8 mouse cellular contexts compared by ENCODE assay signal in the genomic region with DNA sequence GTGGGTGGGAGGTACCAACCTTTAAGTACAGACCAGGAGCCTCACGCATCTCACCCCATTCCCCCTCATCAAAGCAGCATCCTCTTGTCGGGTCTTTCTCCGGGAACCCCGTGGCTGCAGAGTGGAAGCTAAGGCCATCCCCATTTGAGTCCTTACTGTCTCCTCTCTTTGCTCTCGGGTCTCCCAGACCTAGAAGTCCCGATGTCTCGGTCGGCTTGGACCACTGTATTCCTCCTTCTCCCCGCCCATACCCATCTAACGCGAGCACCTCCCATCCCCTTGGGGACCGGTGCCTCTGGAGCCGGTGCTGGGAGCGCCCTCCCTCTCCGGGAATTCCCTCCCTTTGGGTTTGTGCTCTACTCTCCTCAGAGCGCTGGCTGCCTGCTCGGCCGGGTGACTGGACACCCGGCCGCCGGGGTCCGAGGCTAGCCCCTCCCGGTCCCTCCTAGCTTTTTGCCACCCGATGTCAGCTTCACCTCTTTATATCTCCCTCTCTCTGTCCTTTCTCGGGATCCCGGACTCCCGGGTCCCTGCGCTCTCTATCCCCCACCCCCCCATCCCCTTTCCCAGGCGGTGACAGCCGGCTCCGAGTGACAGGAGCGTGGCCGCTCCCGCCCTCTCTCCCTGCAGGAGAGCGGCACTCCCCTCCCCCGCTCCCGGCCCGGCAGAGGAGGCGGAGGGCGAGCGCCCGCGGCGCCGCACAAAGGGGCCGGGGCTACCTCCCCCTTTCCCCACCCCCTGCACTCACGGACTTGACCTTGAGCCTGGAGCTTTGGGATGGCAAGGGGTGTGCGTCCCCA. TPM values are rescaled to one million over a fixed set of nuclear protein-coding genes. Genes with fewer than 3 reads are reported as not detected.
DNase-seq lines count a peak whose midpoint lies in the region; ATAC-seq and TF ChIP-seq lines count a peak whose summit lies in the region.

No protein-coding gene starts in this region.

- TF ChIP-seq POLR2A in CH12.LX (IDR thresholded peaks at IDR 0.05; ENCODE audit: low read depth, low read length): no peak
- no peak for TF ChIP-seq POLR2A in small intestine, adult 2 months (IDR thresholded peaks at IDR 0.05; ENCODE audit: low read depth, low read length)

- H3K36me3 ChIP-seq in heart, embryonic 13.5 days: no peaks in the 10 kb centered on the region
- H3K36me3 ChIP-seq in CH12.LX (replicated peaks in 1 of 2; ENCODE audit: control insufficient read depth in 1 of 2, insufficient read depth in 1 of 2, low read length in 1 of 2): no peaks in the 10 kb centered on the region
- no peaks in the 10 kb centered on the region for H3K36me3 ChIP-seq in embryonic facial prominence, embryonic 11.5 days (replicated peaks; ENCODE audit: control insufficient read depth, insufficient read depth, low read depth, low read length)
- H3K36me3 ChIP-seq in limb, embryonic 12.5 days: no peaks in the 10 kb centered on the region
- H3K36me3 ChIP-seq in small intestine, adult 2 months (ENCODE audit: control insufficient read depth, insufficient read depth, low read length): no peaks in the 10 kb centered on the region

- H3K9ac ChIP-seq in heart, embryonic 13.5 days: peak overlapping the region; percentile 78
- H3K9ac ChIP-seq in CH12.LX (ENCODE audit: insufficient read depth, low read depth): no peak overlapping the region
- H3K9ac ChIP-seq in embryonic facial prominence, embryonic 11.5 days (replicated peaks; ENCODE audit: low read length): peak overlapping the region; percentile 63
- H3K9ac ChIP-seq in limb, embryonic 12.5 days (replicated peaks): peak overlapping the region; percentile 71

- no peaks in the 10 kb centered on the region for H3K9me3 ChIP-seq in heart, embryonic 13.5 days
- peaks cover 6% of the 10 kb centered on the region for H3K9me3 ChIP-seq in CH12.LX (replicated peaks; ENCODE audit: low read length)
- no peaks in the 10 kb centered on the region for H3K9me3 ChIP-seq in embryonic facial prominence, embryonic 11.5 days (replicated peaks; ENCODE audit: control insufficient read depth, low read length)
- H3K9me3 ChIP-seq in limb, embryonic 12.5 days: no peaks in the 10 kb centered on the region

- in situ Hi-C loops in CH12.LX (cut with MboI; ENCODE audit: low pct_ligation_motif_present, low pct_unique_long_range_greater_than_20kb, low sequenced_read_pairs): no loop called here

- peak overlapping the region; percentile 96 for H3K4me2 ChIP-seq in heart, embryonic 13.5 days
- H3K4me2 ChIP-seq in CH12.LX (ENCODE audit: insufficient read depth, low read depth, poor library complexity, severe bottlenecking): peak overlapping the region; percentile 11; the same call in 1 of the 2 replicates
- H3K4me2 ChIP-seq in embryonic facial prominence, embryonic 11.5 days (ENCODE audit: low read depth, low read length): peak overlapping the region; percentile 87
- peak overlapping the region; percentile 98 for H3K4me2 ChIP-seq in limb, embryonic 12.5 days

- peaks cover 40% of the 10 kb centered on the region for H3K4me1 ChIP-seq in heart, embryonic 13.5 days
- H3K4me1 ChIP-seq in CH12.LX (ENCODE audit: control insufficient read depth in 1 of 2, insufficient read depth in 2 of 2): peaks cover 0 to 30% of the 10 kb centered on the region in 2 experiments; a peak in 2 of 4 replicates
- H3K4me1 ChIP-seq in embryonic facial prominence, embryonic 11.5 days (ENCODE audit: control insufficient read depth, insufficient read depth, low read length): peaks cover 8% of the 10 kb centered on the region
- peaks cover 57% of the 10 kb centered on the region for H3K4me1 ChIP-seq in limb, embryonic 12.5 days (replicated peaks)
- peaks cover 21% of the 10 kb centered on the region for H3K4me1 ChIP-seq in small intestine, adult 2 months (ENCODE audit: control insufficient read depth, insufficient read depth, insufficient read length, low read length)

- no peak for TF ChIP-seq EP300 in CH12.LX (IDR thresholded peaks at IDR 0.05; ENCODE audit: low read length)

- no peaks in the 10 kb centered on the region for H3K79me2 ChIP-seq in CH12.LX (replicated peaks; ENCODE audit: control insufficient read depth, extremely low read depth, insufficient read depth, poor library complexity, severe bottlenecking)

- no peak for DNase-seq in heart, adult 8-10 months (ENCODE audit: low spot score)
- DNase-seq in CH12.LX (ENCODE audit: extremely low read depth): no peak
- peak; percentile 54 for DNase-seq in embryonic facial prominence, embryonic 11.5 days (ENCODE audit: low spot score)
- no peak for DNase-seq in frontal cortex, adult 2 months (ENCODE audit: extremely low spot score in 1 of 2, low spot score in 1 of 2)
- no peak for DNase-seq in gastrocnemius, adult 8-10 months (ENCODE audit: low spot score in 2 of 2)

- no peak overlapping the region for H3K27ac ChIP-seq in heart, embryonic 13.5 days (replicated peaks)
- no peak overlapping the region for H3K27ac ChIP-seq in CH12.LX (ENCODE audit: insufficient read depth, low read depth)
- H3K27ac ChIP-seq in embryonic facial prominence, embryonic 11.5 days (replicated peaks; ENCODE audit: low read depth, low read length): peak overlapping the region; percentile 28; the same call in 1 of the 2 replicates
- H3K27ac ChIP-seq in limb, embryonic 12.5 days: no peak overlapping the region
- no peak overlapping the region for H3K27ac ChIP-seq in small intestine, adult 2 months (ENCODE audit: insufficient read depth, low read depth, low read length)

- H3K27me3 ChIP-seq in heart, embryonic 13.5 days (replicated peaks): peaks cover 75% of the 10 kb centered on the region
- peaks cover 78% of the 10 kb centered on the region for H3K27me3 ChIP-seq in CH12.LX (replicated peaks)
- 0 out of 2 replicates have a peak, but pooled peaks cover 2% of the 10 kb centered on the region for H3K27me3 ChIP-seq in embryonic facial prominence, embryonic 11.5 days (ENCODE audit: control insufficient read depth, insufficient read depth, low read length)
- peaks cover 17% of the 10 kb centered on the region; the same call in 1 of the 2 replicates for H3K27me3 ChIP-seq in limb, embryonic 12.5 days
- peaks cover 47% of the 10 kb centered on the region for H3K27me3 ChIP-seq in small intestine, adult 2 months (ENCODE audit: control insufficient read depth, insufficient read depth, low read length)

- dilution Hi-C loops in CH12.LX (cut with MboI; ENCODE audit: extremely low pct_ligation_motif_present, extremely low pct_unique_long_range_greater_than_20kb, low sequenced_read_pairs): no loop called here

- WGBS in heart, embryonic 13.5 days: under 1% methylated on average over 48 of the region's 48 CpGs
- WGBS in embryonic facial prominence, embryonic 11.5 days: under 1% methylated on average over 48 of the region's 48 CpGs
- WGBS in limb, embryonic 12.5 days: under 1% methylated on average over 48 of the region's 48 CpGs
- 3% methylated on average over 48 of the region's 48 CpGs for WGBS in small intestine, adult 2 months

- no peak for TF ChIP-seq RAD21 in CH12.LX (IDR thresholded peaks at IDR 0.05; ENCODE audit: low read depth, low read length)

- TF ChIP-seq CTCF in CH12.LX (conservative IDR thresholded peaks at IDR 0.05 in 1 of 2, IDR thresholded peaks at IDR 0.05 in 1 of 2; ENCODE audit: low read depth in 2 of 2, low read length in 2 of 2): no peak
- no peak for TF ChIP-seq CTCF in small intestine, adult 2 months (IDR thresholded peaks at IDR 0.05; ENCODE audit: extremely low read depth, insufficient read length, insufficient replicate concordance, low read depth, low read length)

- ATAC-seq in heart, embryonic 13.5 days (ENCODE audit: extremely low read depth, insufficient number of reproducible peaks, low FRiP score, low TSS enrichment): no peak
- ATAC-seq in embryonic facial prominence, embryonic 11.5 days (replicated peaks; ENCODE audit: insufficient number of reproducible peaks, low FRiP score, low TSS enrichment, low read depth): no peak
- ATAC-seq in limb, embryonic 12.5 days (ENCODE audit: insufficient number of reproducible peaks, insufficient read depth, low FRiP score, low TSS enrichment, low read depth): no peak

- H3K4me3 ChIP-seq in heart, embryonic 13.5 days: peak overlapping the region; percentile 62
- H3K4me3 ChIP-seq in CH12.LX (replicated peaks in 1 of 3; ENCODE audit: low read depth in 2 of 3, low read length in 2 of 3, poor library complexity in 1 of 3): no peak overlapping the region
- H3K4me3 ChIP-seq in embryonic facial prominence, embryonic 11.5 days (ENCODE audit: low read depth, low read length): peak overlapping the region; percentile 58
- H3K4me3 ChIP-seq in limb, embryonic 12.5 days (replicated peaks): peak overlapping the region; percentile 61
- peak overlapping the region; percentile 39 for H3K4me3 ChIP-seq in small intestine, adult 2 months (ENCODE audit: low read depth, low read length)

RNA-seq across cellular contexts. Expression of a gene that starts 0.9 kb away (rescaled TPM):
- polyA plus RNA-seq in heart, embryonic 13.5 days (2015; fragmentation: Nextera tagmentation; extraction: Ambion mirVana): 2.0 and 3.7 TPM in 2 replicates
- total RNA-seq in heart, adult 8-10 months (2022): under 1 TPM in 3 of 4 experiments, not detected in 1; 0.13 to 0.23 (median 0.22) TPM
- 1.3 and 3.0 TPM in 2 replicates for total RNA-seq in CH12.LX (2012; rRNA removed)
- total RNA-seq in CH12.LX (2014; rRNA removed): 0.35 and 0.38 TPM in 2 replicates
- polyA plus RNA-seq in CH12.LX (2012; ENCODE audit: insufficient read length, low read depth): 0.97 and 1.9 TPM in 2 replicates
- 19.8 and 27.9 TPM in 2 replicates for polyA plus RNA-seq in embryonic facial prominence, embryonic 11.5 days (2014; fragmentation: Nextera tagmentation; extraction: Ambion mirVana)
- 22.4 and 23.7 TPM in 2 replicates for polyA plus RNA-seq in limb, embryonic 12.5 days (2016; fragmentation: Nextera tagmentation; extraction: Ambion mirVana)
- 0.47 and 0.53 TPM in 2 replicates for polyA plus RNA-seq in small intestine, adult 2 months (2012; rRNA removed)
- 90.5 and 91.9 TPM in 2 replicates for polyA plus RNA-seq in frontal cortex, adult 2 months (2012; rRNA removed)
- 1 to 10 TPM in 3 of 4 experiments, under 1 TPM in 1; 0.92 to 4.5 (median 2.0) TPM for total RNA-seq in gastrocnemius, adult 8-10 months (2022)

RNA-seq across cellular contexts. Expression of a gene that starts 15.6 kb away (rescaled TPM):
- 13.3 and 14.9 TPM in 2 replicates for polyA plus RNA-seq in heart, embryonic 13.5 days (2015; fragmentation: Nextera tagmentation; extraction: Ambion mirVana)
- 10 to 100 TPM in 1 of 4 experiments, 1 to 10 TPM in 3; 5.4 to 10.1 (median 7.1) TPM for total RNA-seq in heart, adult 8-10 months (2022)
- not detected in 2 replicates for total RNA-seq in CH12.LX (2012; rRNA removed)
- total RNA-seq in CH12.LX (2014; rRNA removed): not detected in 2 replicates
- polyA plus RNA-seq in CH12.LX (2012; ENCODE audit: insufficient read length, low read depth): not detected in 2 replicates
- 18.0 and 21.0 TPM in 2 replicates for polyA plus RNA-seq in embryonic facial prominence, embryonic 11.5 days (2014; fragmentation: Nextera tagmentation; extraction: Ambion mirVana)
- 7.6 and 8.0 TPM in 2 replicates for polyA plus RNA-seq in limb, embryonic 12.5 days (2016; fragmentation: Nextera tagmentation; extraction: Ambion mirVana)
- polyA plus RNA-seq in small intestine, adult 2 months (2012; rRNA removed): 34.1 and 57.4 TPM in 2 replicates
- 22.1 and 26.9 TPM in 2 replicates for polyA plus RNA-seq in frontal cortex, adult 2 months (2012; rRNA removed)
- total RNA-seq in gastrocnemius, adult 8-10 months (2022): 1 to 10 TPM; 2.7 to 3.4 (median 3.0) TPM

RNA-seq across cellular contexts. Expression of a gene that starts 23.0 kb away (rescaled TPM):
- 111 and 116 TPM in 2 replicates for polyA plus RNA-seq in heart, embryonic 13.5 days (2015; fragmentation: Nextera tagmentation; extraction: Ambion mirVana)
- total RNA-seq in heart, adult 8-10 months (2022): 10 to 100 TPM; 47.3 to 54.5 (median 53.2) TPM
- total RNA-seq in CH12.LX (2012; rRNA removed): 25.6 and 29.1 TPM in 2 replicates
- not detected in 2 replicates for total RNA-seq in CH12.LX (2014; rRNA removed)
- polyA plus RNA-seq in CH12.LX (2012; ENCODE audit: insufficient read length, low read depth): 3.7 and 4.1 TPM in 2 replicates
- 71.4 and 84.5 TPM in 2 replicates for polyA plus RNA-seq in embryonic facial prominence, embryonic 11.5 days (2014; fragmentation: Nextera tagmentation; extraction: Ambion mirVana)
- 106 and 107 TPM in 2 replicates for polyA plus RNA-seq in limb, embryonic 12.5 days (2016; fragmentation: Nextera tagmentation; extraction: Ambion mirVana)
- polyA plus RNA-seq in small intestine, adult 2 months (2012; rRNA removed): 663 and 1,754 TPM in 2 replicates
- polyA plus RNA-seq in frontal cortex, adult 2 months (2012; rRNA removed): 20.3 and 21.4 TPM in 2 replicates
- total RNA-seq in gastrocnemius, adult 8-10 months (2022): 10 to 100 TPM; 11.2 to 15.9 (median 12.5) TPM

RNA-seq across cellular contexts. Expression of a gene that starts 56.4 kb away (rescaled TPM):
- polyA plus RNA-seq in heart, embryonic 13.5 days (2015; fragmentation: Nextera tagmentation; extraction: Ambion mirVana): 5.7 and 7.3 TPM in 2 replicates
- total RNA-seq in heart, adult 8-10 months (2022): 1 to 10 TPM; 1.7 to 3.9 (median 2.6) TPM
- total RNA-seq in CH12.LX (2012; rRNA removed) (3.7 and 5.8 TPM in 2 replicates), CH12.LX (2014; rRNA removed) (not detected in 2 replicates)
- polyA plus RNA-seq in CH12.LX (2012; ENCODE audit: insufficient read length, low read depth): not detected in 2 replicates
- polyA plus RNA-seq in embryonic facial prominence, embryonic 11.5 days (2014; fragmentation: Nextera tagmentation; extraction: Ambion mirVana): 1.5 and 2.6 TPM in 2 replicates
- polyA plus RNA-seq in limb, embryonic 12.5 days (2016; fragmentation: Nextera tagmentation; extraction: Ambion mirVana): 2.5 and 2.7 TPM in 2 replicates
- 287 and 852 TPM in 2 replicates for polyA plus RNA-seq in small intestine, adult 2 months (2012; rRNA removed)
- polyA plus RNA-seq in frontal cortex, adult 2 months (2012; rRNA removed): 0.34 and 0.40 TPM in 2 replicates
- total RNA-seq in gastrocnemius, adult 8-10 months (2022): under 1 TPM in 3 of 4 experiments, not detected in 1; 0.44 to 0.85 (median 0.79) TPM

Comparison
In these comparisons a context has a peak if more than half of its experiments do, and no peak if none do; other contexts are left out.
1. H3K4me2 ChIP-seq: peak in every context shown above with its lines; median percentile 98 in limb, embryonic 12.5 days; 96 in heart, embryonic 13.5 days; 87 in embryonic facial prominence, embryonic 11.5 days; 11 in CH12.LX.
2. H3K4me3 ChIP-seq: peak in heart, embryonic 13.5 days (single experiment), embryonic facial prominence, embryonic 11.5 days (single experiment), limb, embryonic 12.5 days (single experiment) and small intestine, adult 2 months (single experiment); none in CH12.LX (0 of 3).